Comparison of ENCODE assay signal across 8 mouse cellular contexts in genomic region chr4:132261514-132262357, GRCm38 (mm10). TPM values are rescaled to one million over a fixed set of nuclear protein-coding genes. Genes with fewer than 3 reads are reported as not detected.
DNase-seq lines count a peak whose midpoint lies in the region; ATAC-seq lines count a peak whose summit lies in the region.

Gmeb1 (minus strand) TSS chr4:132261602.

- ATAC-seq in inflammation-experienced regulatory T-cells, adult 6 months, result peak; percentile 63

- peak; percentile 67 for DNase-seq in adipocyte (ENCODE audit: low spot score)
- DNase-seq in embryo, embryonic 10 days (ENCODE audit: low spot score), result peak; percentile 83
- peak; percentile 72 for DNase-seq in gastrocnemius, postnatal 25 days
- peak; percentile 71 to 74 for DNase-seq in left cerebral cortex, postnatal 25 days (ENCODE audit: low spot score in 2 of 2)
- peak; percentile 78 for DNase-seq in mesoderm, embryonic 11.5 days (ENCODE audit: low read depth, low spot score)
- peak; percentile 52 to 59 for DNase-seq in right cerebral cortex, postnatal 36 days (ENCODE audit: low spot score in 2 of 2)
- DNase-seq in yolk sac, embryonic 10.5 days (ENCODE audit: low spot score), result peak; percentile 61

- intact Hi-C loops in left cerebral cortex, postnatal 25 days (cut with DNase I), result no loop called here

RNA-seq across cellular contexts. Expression of gene Gmeb1, which starts in this region (rescaled TPM):
- total RNA-seq in gastrocnemius, postnatal 25 days (2021), result 1 to 10 TPM; 7.4 to 8.0 TPM
- 10 to 100 TPM; 13.0 to 17.0 (median 13.1) TPM for polyA plus RNA-seq in inflammation-experienced regulatory T-cells, adult 6 months (2017; shearing (Covaris generic))
- total RNA-seq in left cerebral cortex, postnatal 25 days (2021), result 10 to 100 TPM; 25.2 to 26.2 TPM

Comparison
In these comparisons a context has a peak if more than half of its experiments do, and no peak if none do; other contexts are left out.
1. Peak in every context shown above with its lines: DNase-seq and ATAC-seq.